Mouse (Mus musculus) lung, adult 2 months (tissue): ENCODE data around the gene Slc25a12.

ENCODE experiments used
- CTCF ChIP-seq: fragments of 200-500 bp; IDR thresholded peaks from 2 replicates; pipeline ENCODE4 v1.5.1; 2011; ENCODE audit warnings: mild to moderate bottlenecking, low read length, control low read depth; ENCODE audit not compliant: insufficient read depth
- POLR2A ChIP-seq: fragments of 200-500 bp; IDR thresholded peaks from 2 replicates; pipeline ENCODE4 v1.6.1; 2011; ENCODE audit warnings: low read depth, mild to moderate bottlenecking, control low read depth, low read length, borderline replicate concordance; ENCODE audit errors: extremely low read depth

DNA sequence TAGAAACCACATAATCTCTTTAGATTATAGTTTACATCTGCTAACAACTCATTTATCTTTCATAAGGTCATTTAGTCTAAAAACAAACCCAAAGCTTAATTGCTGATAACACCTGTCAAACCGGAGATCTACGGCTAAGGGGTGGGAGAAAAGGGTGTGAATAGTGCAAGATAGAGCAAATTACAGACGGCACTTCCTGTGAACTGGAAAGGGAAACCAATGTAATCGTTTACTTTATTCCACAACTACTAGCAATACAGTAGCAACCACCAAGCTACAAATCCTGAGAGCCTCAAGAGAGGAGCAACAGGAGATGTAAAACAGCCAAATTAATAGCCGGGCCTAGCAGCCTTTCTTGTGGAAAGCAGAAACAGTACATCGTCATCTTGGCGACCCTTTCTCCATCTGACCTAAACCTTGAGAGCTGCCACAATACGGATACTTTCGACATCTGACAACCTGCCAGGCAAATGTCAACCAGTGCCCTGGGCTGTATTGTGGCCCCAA, 878 bp downstream of the Slc25a12 start:
- TF ChIP-seq CTCF = no peak
- TF ChIP-seq POLR2A = no peak
